Mouse (Mus musculus) thymus, postnatal 0 days (tissue): ENCODE data around the gene Atp8a2. TPM values are rescaled to one million over a fixed set of nuclear protein-coding genes. Genes with fewer than 3 reads are reported as not detected.
A peak's percentile ranks its signal among the peaks of the same experiment; 100 is the strongest.
"Not testable (repeated sequence)": the region's sequence is repeated elsewhere in the genome, so short reads cannot be mapped to it uniquely, and the experiment has no call there.

Source experiments
- DNase-seq: peaks from one replicate; pipeline ENCODE4 v3.0.0-alpha.2; 2015; ENCODE audit warnings: low spot score
- polyA plus RNA-seq: library from polyadenylated mRNA; unstranded; fragments of >200 nt; fragmentation: Nextera tagmentation; extraction: Ambion mirVana; gene quantifications from 2 replicates; pipeline ENCODE4 v1.2.1, GENCODE M21; 2015

The Atp8a2 gene
- polyA plus RNA-seq, 1 experiment from 2014 or later: 1.4 TPM

DNA sequence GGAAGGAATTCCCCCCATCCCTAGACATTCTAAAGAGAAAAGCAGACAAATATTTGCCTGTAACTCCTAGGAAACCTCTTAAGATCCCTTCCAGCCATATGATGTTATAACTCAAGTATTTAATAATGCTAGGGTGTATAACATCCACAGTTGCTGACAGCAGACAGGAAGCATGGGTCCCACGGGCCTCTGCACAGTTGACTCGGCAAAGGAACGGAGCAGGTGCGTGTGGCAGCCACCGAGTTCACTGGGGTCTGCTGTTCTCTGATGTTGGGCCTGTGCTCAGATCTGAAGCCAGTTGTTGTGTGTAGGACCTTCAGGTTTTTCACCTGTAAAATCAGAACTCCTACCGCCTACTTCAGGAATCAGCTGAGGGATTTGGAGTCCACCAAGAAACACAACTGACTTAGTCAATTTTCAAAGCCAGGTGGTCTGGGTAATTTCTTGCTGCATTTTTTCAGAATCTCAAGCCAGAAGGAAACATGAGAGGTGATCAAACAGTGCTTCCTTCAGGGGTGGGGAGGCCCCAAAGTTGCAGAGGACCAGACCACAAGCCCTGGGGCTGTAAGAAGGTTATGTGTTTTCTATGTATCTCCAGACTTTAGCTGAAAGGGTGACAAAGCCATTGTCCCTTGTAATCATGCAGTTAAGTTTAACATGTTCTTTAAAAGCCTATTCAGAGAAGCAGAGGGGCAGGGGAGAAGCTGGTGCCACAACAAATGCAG lies 338.3 kb downstream of the Atp8a2 start:
- DNase-seq: peak; percentile 88

DNA sequence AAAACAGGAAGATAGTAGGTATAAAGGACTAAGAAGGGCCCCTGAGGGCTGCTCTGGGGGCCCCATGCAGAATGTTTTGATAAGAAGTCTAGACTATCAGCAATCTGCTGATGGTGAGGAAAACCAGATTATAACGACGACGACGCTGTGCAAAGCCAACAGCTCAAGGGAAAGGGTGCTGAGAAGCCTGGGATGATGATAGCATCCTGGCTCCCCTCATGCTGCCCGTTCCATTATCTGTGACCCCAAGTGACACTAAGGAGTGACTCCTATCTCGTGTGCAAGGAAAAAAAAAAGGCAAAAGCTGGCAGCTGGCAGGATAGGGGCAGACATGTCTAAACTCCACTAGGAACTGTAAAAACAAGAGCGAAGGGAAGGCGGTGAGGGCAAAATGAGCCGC lies 343.8 kb downstream of the Atp8a2 start:
- no peak for DNase-seq

DNA sequence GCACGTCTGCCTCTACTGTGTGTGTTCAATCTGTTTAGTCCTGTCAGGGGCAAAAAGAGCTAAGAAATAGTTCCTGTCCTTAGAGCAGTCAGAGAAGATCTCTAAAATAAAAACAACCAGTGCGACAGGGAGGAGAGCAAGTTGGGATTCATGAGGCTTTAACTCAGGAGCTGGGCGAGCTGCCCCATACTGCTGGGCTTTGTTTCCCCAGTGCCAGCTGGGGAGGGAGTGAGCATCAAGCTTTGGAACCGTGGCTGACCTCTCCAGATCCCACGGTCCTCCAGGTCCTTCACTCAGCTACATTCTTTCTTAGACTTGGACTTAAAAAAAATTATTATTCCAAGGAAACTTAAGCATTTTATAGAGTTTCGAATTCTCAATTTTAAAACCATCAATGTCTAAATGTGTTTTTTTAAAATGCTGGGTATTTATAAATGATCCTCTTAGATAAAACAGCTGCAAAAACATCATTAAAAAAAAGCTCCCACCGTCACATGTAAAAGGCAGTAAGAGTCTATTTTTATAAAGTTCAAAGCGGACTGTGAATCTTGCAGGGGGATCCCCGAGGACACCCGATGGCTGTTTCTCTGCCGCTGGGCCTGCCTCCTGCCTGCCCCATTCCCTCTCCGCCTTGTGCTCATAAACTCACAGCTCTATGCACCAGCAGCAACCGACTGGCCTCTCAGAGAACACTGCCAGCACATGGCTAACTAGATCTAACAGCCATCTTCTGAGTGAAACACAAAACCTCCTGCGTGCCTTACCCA lies 350.2 kb downstream of the Atp8a2 start:
- DNase-seq: no peak

- DNase-seq: no peak
Observed at GRCm38 (mm10) chr14:59843264-59843942, 353.6 kb downstream of the Atp8a2 start.

DNA sequence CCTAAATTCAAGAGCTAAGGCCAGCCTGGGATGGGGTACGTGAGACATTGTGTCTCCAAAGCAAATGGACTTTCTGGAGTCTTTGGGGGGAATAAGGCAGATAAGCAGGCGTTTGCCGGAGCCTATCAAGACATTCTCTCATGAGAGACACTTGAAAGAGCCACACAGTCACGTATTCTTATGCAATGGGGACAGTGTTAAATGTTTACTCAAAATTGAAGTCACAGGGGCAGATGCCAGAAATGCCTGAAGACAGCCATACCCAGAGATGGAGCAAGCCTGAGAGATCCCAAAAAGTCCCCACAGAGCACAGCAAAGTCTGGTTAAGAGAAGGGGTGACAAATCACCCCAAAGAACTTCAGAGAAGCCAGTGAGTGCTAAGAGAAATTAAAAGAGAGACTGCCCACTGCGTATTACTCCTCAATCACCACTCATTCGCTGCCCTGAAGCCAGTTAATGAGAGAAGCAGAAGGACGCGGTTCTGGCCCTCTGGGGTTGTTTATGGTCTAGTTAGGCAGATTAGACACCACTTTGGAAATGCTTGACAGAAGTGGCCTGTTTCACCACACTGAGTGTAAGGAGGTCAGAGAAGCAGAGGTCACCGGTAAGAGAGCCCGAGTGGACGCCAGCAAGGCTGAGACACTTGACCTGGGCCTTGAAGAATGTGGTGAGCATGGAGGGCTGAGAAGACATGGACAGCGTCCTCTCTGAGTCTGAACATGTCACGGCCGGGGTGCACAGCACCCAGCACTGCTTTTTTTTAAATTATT lies 356.8 kb downstream of the Atp8a2 start:
- no peak for DNase-seq

- not testable (repeated sequence) for DNase-seq
Observed at GRCm38 (mm10) chr14:59838446-59839259, 358.3 kb downstream of the Atp8a2 start.

DNA sequence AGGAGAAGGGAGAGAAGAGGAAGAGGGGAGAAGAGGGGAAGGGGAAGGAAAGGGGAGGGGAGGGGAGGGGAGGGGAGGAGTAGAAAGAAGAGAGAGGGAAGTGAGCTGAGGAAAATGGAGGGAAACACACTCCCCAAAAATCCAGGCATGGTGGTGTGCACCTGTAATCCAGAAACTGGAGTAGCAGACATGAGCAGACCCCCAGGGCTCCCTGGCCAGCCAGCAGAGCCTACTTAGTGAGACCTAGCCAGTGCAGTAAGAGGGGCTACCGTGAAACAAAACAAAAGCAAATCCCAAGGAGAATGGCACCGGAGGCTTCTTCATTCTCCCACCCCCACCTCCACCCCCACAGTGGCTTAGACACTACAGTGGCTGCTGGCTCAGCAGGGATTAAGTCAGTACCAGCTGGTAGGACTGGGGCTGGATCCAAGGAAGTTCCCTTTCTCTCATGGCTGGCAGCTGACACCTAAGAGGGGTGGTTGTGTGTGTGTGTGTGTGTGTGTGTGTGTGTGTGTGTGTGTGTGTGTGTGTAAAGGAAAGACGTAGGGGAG lies 359.2 kb downstream of the Atp8a2 start:
- DNase-seq: not testable (repeated sequence)

GRCm38 (mm10) chr14:59836876-59837543 lies 360.0 kb downstream of the Atp8a2 start:
- DNase-seq: no peak

- no peak for DNase-seq
Observed at GRCm38 (mm10) chr14:59829580-59829979, 367.4 kb downstream of the Atp8a2 start.

DNA sequence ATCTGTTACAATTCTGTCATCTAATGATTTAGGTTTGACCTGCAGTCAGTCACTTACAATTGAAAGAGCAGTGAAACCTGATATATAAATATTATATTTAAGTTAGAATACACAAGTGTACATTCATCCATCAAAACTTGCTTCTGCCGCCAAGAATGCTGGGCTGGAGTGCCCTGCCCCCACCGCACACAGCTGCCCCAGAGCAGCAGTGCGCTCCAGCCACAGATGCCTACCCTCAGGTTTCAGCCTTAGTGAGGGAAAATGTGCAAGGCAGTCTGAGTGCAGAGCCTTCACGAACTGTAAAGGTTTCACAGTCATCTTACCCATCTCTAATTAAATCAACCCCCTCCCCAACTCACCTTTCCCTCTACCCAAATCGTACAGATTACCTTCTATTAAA lies 369.6 kb downstream of the Atp8a2 start:
- DNase-seq: no peak

GRCm38 (mm10) chr14:59820115-59820419 lies 376.9 kb downstream of the Atp8a2 start:
- DNase-seq: no peak

DNA sequence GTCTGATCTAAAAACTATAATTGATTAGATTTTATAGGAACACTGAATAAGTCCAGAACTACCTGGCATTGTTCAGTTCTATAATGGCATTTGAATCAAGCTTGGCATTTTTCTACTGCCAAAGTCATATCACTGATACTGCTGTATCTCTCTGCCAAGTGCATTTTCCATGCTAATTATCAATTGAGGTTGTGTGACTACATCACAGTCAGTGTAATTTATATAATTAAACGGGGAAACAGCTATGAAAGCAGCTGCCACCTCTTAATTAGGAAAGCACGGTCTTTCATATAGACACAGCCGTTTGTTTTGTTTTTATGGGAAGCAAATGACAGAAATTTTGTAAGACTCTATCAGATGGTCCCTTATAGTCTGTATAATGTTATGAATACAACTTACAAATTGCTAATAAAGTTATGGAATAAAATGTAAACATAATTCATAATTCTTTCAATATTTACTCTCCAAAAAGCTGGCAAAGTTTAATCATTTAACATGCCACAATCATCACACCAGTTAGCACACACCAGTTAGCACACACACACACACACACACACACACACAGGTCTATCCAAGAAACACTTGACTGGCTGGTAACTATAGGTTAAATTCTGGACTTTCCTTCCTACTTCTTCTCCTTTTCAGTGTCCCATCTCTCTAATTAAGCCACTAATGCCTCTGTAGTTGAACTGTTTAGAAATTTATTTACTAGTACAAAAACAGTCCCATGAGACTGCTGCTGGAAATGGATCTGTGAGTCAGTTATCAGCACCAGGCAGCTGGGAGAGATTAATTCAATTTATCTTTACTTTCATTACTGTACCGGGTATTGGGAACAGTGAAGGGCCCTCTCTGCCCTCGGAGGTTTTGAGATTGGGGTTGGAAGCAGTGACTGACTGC lies 377.5 kb downstream of the Atp8a2 start:
- DNase-seq: no peak

DNA sequence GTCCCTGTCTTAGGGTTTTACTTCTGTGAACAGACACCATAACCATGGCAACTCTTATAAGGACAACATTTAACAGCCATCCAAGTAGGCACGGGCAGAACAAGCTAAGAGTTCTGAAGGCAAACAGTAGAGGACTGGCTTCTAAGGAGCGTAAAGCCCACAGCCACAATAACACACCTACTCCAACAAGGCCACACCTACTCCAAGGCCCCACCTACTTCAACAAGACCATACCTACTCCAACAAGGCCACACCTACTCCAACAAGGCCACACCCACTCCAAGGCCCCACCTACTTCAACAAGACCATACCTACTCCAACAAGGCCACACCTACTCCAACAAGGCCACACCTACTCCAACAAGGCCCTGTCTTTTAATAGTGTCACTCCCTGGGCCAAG lies 386.7 kb downstream of the Atp8a2 start:
- not testable (repeated sequence) for DNase-seq

- no peak for DNase-seq
Observed at GRCm38 (mm10) chr14:59809790-59810189, 387.2 kb downstream of the Atp8a2 start.

DNA sequence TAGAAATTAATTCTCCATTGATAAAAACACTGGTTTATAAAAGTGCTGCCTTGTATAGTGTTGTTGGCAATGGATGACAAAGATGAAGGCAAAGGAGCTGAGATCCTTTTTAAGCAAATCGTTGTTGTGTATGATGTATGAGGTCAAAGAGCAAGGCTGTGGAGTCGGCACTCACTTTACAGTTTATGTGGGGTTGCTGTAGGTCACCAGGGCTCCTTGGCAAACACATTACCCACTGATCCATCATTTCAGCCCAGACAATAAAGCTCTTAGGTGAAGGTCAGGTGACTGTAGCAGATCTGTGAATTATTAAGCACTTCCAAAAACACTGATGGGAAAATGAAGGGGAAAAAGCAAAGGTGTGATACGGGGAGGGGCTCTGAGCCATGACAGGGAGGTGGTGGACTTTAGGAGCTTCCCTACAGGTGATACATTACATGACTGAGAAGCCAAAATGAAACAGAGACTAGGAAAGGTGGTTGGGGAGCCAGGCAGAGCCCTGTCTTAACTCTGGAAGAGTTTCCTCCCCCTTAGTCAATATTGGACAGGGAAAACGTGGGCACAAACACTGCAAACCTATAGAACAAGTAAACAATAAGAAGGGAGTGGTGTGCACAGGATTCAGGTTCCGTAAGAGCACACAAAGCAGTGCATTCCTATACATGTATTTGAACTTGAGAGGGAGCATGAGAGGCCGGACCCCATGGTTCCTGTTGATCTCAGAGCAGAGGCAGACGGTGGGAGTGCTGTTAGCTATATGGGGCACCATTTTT lies 389.3 kb downstream of the Atp8a2 start:
- no peak for DNase-seq

- DNase-seq: no peak
Observed at GRCm38 (mm10) chr14:59806910-59807309, 390.1 kb downstream of the Atp8a2 start.

DNA sequence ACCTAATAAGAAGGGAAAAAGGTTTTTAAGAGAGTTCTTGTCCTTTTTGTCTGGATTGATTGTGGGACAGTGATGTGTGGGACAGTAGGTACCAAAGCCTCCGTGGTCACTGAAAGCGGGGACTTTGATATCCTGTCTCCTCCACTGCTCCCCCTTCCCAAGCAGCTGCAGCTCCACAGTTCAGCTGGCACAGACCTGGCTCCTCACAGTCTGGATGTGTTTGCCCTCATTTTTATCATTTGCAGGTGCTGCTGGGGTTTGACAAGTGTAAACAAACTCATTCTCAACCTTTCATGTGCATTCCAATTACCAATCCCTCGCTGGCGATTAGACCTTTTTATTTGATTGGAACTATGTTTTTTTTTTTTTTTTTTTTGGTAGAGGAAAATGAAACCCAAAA lies 390.8 kb downstream of the Atp8a2 start:
- DNase-seq: no peak

GRCm38 (mm10) chr14:59805683-59806082 lies 391.3 kb downstream of the Atp8a2 start:
- DNase-seq: no peak
